Mouse (Mus musculus) heart, adult 2 months (tissue): Measurements from ENCODE around the gene Cntn2.

Experiments
- CTCF ChIP-seq: fragments of 200-600 bp; IDR thresholded peaks from 2 replicates; pipeline ENCODE4 v1.8.1; 2022; ENCODE audit warnings: antibody characterized with exemption, mild to moderate bottlenecking, moderate library complexity
- EP300 ChIP-seq: fragments of 200-500 bp; IDR thresholded peaks from 2 replicates; pipeline ENCODE4 v1.6.1; 2011; ENCODE audit warnings: low read depth, low read length, control low read depth; ENCODE audit not compliant: insufficient read depth
- POLR2A ChIP-seq: fragments of 200-500 bp; IDR thresholded peaks from 2 replicates; pipeline ENCODE4 v1.6.1; 2011; ENCODE audit warnings: mild to moderate bottlenecking, low read depth, low read length, control low read depth; ENCODE audit not compliant: insufficient read depth

- TF ChIP-seq CTCF: no peak
- TF ChIP-seq POLR2A: no peak
- TF ChIP-seq EP300: no peak
Measured at GRCm38 (mm10) chr1:132569516-132569915, 26.5 kb upstream of the Cntn2 start.
